Mouse (Mus musculus) myocyte (in vitro differentiated cells): ENCODE measurements around the gene Rgs6.

Source experiments
- CEBPB ChIP-seq: IDR thresholded peaks from 2 replicates; pipeline ENCODE4 v1.6.1; 2011; ENCODE audit warnings: mild to moderate bottlenecking, moderate library complexity; ENCODE audit not compliant: poor library complexity, insufficient read depth, severe bottlenecking
- MYOD1 ChIP-seq, 3 experiments: IDR thresholded peaks; one replicate each; pipeline ENCODE4 v1.6.1; 2011; ENCODE audit warnings: control low read depth in 2 of 3, low read depth in 2 of 3, mild to moderate bottlenecking in 2 of 3, moderate library complexity in 1 of 3; ENCODE audit not compliant: insufficient read length in 2 of 3, control insufficient read depth in 1 of 3
- POLR2A ChIP-seq: IDR thresholded peaks from one replicate; pipeline ENCODE4 v1.6.1; 2011; ENCODE audit warnings: low read depth, mild to moderate bottlenecking, control low read depth, moderate library complexity; ENCODE audit not compliant: insufficient read length
- POLR2AphosphoS2 ChIP-seq: IDR thresholded peaks from one replicate; pipeline ENCODE4 v1.6.1; 2011; ENCODE audit warnings: low read depth, control low read depth; ENCODE audit not compliant: insufficient read length
- REST ChIP-seq: IDR thresholded peaks from one replicate; pipeline ENCODE4 v1.6.1; 2011; ENCODE audit warnings: mild to moderate bottlenecking, control low read depth, moderate library complexity; ENCODE audit not compliant: insufficient read depth, insufficient read length
- USF1 ChIP-seq: IDR thresholded peaks from one replicate; pipeline ENCODE4 v1.6.1; 2011; ENCODE audit warnings: low read depth, mild to moderate bottlenecking, control low read depth, moderate library complexity

DNA sequence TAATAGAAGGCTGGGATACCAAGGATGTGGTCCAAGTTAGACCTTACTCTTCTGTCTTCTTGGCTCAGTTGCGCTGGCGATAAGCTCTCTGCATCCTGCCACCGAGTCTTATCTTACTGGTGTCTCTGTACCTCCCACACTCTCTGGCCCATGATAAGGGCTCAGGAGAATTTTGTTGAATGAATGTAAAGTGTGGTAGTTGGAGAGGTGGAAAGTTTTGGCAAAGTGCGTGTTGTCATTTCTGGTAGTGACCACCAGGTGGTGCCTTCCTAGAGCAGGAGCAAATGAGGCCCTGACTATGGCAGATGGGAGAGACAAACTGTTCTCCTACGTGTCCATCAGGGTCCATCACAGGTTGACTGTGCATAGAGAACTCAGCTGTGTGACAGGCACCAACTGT is 112.7 kb downstream of the Rgs6 start:
- TF ChIP-seq POLR2A (no peak), POLR2AphosphoS2 (no peak), USF1 (no peak), REST (no peak), MYOD1 (IDR thresholded peaks at IDR 0.05; ENCODE audit: control insufficient read depth in 1 of 3, insufficient read length in 2 of 3, low read depth in 2 of 3) (no peak), CEBPB (no peak)
